Mouse (Mus musculus): ENCODE results near the gene Safb2.

DNA sequence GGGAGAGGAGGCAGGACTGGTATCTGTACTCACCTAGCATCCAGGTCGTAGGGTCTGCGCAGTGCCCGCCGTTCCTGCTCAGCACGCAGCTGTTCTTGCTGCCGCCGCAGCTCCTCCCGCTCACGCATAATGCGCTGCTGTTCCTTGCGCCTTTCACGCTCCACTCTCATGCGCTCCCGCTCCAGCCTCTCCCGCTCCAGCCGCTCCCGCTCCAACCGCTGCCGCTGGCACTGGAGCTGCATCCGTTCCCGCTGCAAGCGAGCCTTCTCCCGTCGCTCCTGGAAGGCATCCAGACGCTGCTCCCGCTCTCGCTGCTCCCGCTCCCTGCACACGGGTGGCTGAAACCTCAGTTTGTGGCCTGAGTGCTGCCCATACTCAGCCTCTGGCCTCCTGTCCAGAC, 18.1 kb downstream of the Safb2 start:
- no peak for TF ChIP-seq CTCF (IDR thresholded peaks at IDR 0.05; ENCODE audit: low read depth)
- TF ChIP-seq EP300 (IDR thresholded peaks at IDR 0.05; ENCODE audit: low read depth), result no peak

Measured in liver, postnatal 0 days (tissue).